Mouse (Mus musculus) brown adipose tissue, adult 24 weeks (tissue): Measurements from ENCODE around the gene Thop1. TPM values are rescaled to one million over a fixed set of nuclear protein-coding genes. Genes with fewer than 3 reads are reported as not detected.

Experiments used
- H3K27ac ChIP-seq: fragments of 200-500 bp; replicated peaks from 2 replicates; pipeline ENCODE4 v1.5.1; 2012; ENCODE audit warnings: low read depth, mild to moderate bottlenecking, low read length
- H3K4me1 ChIP-seq: fragments of 200-500 bp; 2 replicates; pipeline ENCODE4 v1.6.1; 2012; ENCODE audit warnings: low read length, mixed read lengths; ENCODE audit not compliant: control insufficient read depth, insufficient read depth, insufficient read length
- H3K4me3 ChIP-seq: fragments of 200-500 bp; 2 replicates; pipeline ENCODE4 v1.5.1; 2012; ENCODE audit warnings: low read depth, mild to moderate bottlenecking, low read length, moderate library complexity; ENCODE audit not compliant: insufficient read depth
- polyA plus RNA-seq: library from polyadenylated mRNA; stranded (reverse); fragments of >200 nt; gene quantifications from 2 replicates; pipeline ENCODE4 v1.2.4, GENCODE M21; 2012; ENCODE audit not compliant: missing spikeins, insufficient read depth, insufficient read length

The Thop1 gene
- polyA plus RNA-seq, 1 experiment = 11.3 TPM

- no peak overlapping the region for H3K4me3 ChIP-seq
- H3K4me1 ChIP-seq = peaks cover 2% of the 10 kb centered on the region; the same call in 1 of the 2 replicates
- H3K27ac ChIP-seq = no peak overlapping the region
Observed at GRCm38 (mm10) chr10:81073464-81073863, 3.6 kb downstream of the Thop1 start.

DNA sequence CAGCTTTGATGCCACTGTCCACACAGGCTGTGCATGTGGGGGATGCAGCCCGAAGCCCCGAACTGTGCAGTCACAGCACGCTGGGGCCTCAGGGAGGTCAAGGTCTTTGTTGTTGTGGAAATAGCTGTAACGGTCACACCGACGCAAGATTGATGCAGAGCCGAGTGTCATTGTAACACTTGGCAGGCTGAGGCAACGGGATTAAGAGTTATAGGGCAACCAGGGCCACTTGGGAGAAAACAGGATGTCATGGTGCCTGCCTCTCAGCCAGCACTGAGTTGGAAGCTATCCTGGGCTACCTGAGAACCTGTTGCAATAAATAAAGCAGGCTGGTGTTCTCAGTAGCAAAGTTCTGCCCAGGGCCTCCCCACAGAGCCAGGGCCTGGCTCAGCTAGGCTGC lies 5.9 kb downstream of the Thop1 start:
- no peaks in the 10 kb centered on the region; the same call in 1 of the 2 replicates for H3K4me1 ChIP-seq
- no peak overlapping the region for H3K4me3 ChIP-seq
- H3K27ac ChIP-seq = no peak overlapping the region

GRCm38 (mm10) chr10:81076356-81076755 lies 6.5 kb downstream of the Thop1 start:
- H3K4me3 ChIP-seq = no peak overlapping the region
- H3K4me1 ChIP-seq = no peaks in the 10 kb centered on the region
- no peak overlapping the region for H3K27ac ChIP-seq

GRCm38 (mm10) chr10:81077916-81078315 lies 8.1 kb downstream of the Thop1 start:
- H3K27ac ChIP-seq = no peak overlapping the region
- H3K4me1 ChIP-seq = no peaks in the 10 kb centered on the region
- H3K4me3 ChIP-seq = no peak overlapping the region

DNA sequence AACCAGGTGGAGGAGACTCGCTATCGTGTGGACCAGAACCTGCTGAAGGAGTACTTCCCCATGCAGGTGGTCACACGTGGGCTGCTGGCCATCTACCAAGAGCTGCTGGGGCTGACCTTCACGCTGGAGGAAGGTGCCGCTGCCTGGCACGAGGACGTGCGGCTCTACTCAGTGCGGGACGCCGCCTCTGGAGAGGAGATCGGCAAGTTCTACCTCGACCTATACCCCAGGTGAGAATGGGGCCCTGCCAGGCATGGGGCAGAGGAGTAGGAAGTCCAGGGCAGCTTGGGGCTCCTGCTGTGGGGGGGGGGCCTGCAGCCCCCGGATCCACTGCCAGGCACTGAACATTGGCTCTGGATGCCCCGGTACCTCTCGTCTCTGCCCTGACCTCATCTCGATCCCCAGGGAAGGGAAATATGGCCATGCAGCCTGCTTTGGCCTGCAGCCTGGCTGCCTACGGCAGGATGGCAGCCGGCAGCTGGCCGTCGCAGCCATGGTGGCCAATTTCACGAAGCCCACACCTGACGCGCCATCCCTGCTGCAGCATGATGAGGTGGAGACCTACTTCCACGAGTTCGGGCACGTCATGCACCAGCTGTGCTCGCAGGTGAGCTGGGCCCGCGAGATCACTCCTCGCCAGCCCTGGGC lies 10.3 kb downstream of the Thop1 start:
- Histone ChIP-seq H3K4me1 (no peaks in the 10 kb centered on the region), H3K4me3 (no peak overlapping the region), H3K27ac (no peak overlapping the region)

DNA sequence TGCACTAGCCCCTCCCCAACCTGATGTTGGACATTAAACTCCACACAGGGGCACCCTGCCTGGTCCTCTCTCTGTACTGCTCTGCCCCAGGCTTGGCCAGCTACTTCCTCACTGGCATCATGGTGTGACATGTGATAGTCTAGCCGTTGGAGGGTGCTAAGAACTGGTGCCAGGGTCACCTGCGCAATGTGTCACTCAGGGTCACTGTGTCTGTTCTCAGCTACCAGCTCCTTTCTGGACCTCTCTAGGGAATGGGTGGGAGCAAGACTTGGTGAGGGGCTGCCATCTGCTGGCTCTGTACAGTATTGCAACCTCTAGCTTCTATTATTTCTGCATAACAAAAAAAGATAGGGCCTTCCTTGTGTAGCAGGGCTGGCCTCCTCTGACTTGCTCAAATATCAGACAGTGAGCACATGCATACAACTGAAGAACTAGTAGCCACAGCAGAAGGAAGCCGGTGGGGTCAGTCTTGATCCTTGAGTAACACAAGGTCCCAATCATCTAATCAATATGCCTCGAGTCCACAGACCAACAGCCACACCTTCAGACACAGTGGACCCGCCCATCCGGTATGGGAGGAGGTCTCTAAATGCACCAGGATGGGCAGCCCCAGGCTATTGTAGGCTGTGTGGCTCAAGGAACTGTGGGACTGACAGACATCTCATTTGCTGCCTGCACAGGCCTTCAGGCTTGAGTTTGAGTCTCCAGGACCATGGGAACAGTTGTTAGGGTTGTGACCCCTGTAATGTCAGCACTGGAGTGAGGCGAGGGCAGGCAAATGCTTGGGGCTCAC lies 12.5 kb downstream of the Thop1 start:
- no peak overlapping the region for H3K27ac ChIP-seq
- H3K4me1 ChIP-seq = no peaks in the 10 kb centered on the region

GRCm38 (mm10) chr10:81087021-81087420 lies 17.2 kb downstream of the Thop1 start:
- Histone ChIP-seq H3K27ac (no peak overlapping the region), H3K4me1 (no peaks in the 10 kb centered on the region), H3K4me3 (no peak overlapping the region)

More for the DNA sequence above, 12.5 kb downstream of the Thop1 start:
- H3K4me3 ChIP-seq = no peak overlapping the region

- Histone ChIP-seq H3K4me3 (no peak overlapping the region), H3K27ac (no peak overlapping the region), H3K4me1 (no peaks in the 10 kb centered on the region)
Observed at GRCm38 (mm10) chr10:81089216-81089615, 19.4 kb downstream of the Thop1 start.

DNA sequence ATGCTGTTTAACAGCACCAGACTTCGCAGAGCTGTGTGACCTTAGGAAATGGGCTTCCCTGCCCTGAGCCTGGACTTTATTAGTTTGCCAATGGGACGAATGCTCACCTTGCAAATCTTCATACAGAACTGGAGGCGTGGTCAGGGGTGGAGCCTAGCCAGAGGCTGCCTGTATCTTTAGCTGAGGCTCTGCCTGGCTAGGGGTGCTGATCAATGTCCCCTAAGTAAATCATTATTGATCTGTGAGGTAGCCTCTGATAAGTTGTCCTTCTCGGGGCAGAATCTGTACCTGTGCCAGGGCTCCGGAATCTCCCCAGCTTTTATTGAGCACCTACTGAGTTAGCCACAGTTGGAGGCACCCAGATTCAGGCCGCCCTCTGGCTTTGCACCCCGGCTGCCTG lies 20.8 kb downstream of the Thop1 start:
- Histone ChIP-seq H3K27ac (no peak overlapping the region), H3K4me3 (no peak overlapping the region), H3K4me1 (no peaks in the 10 kb centered on the region)

DNA sequence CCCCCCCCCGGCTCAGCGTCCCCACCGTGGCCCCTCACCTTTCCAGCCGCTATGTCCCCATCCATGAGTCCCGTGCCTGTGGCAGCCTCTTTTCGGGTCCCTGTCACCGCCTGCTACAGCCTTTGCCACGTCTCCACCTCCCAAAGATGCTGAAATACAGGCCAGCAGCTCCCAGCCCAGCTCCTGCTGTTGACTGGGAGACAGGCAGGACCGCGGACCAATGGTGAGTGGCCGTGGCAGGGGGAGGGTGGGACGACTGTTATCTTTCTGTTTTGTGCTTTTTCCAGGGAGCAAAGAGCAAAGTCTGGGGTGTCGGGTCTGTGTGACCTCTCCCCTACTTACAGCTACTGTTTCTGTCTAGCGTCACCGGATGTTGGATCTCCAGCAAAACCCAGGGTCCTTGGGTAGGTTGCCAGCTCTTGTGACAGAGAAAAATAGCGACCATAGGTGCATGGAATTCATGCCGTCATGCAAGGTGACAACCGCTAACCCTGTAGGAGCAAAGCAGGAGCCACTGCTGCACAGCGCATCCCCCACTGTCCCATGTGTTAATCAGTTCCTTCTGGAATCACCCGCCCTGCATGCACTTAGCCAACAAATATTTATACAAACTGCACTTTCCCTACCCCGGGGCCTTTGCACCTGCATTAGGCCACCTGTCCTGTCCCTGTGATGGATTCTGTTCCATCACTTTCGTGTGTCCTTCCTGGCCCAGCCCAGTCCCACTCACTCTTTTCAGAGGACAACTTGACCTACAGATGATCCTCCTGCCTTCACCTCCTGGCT lies 22.8 kb downstream of the Thop1 start:
- no peak overlapping the region for H3K4me3 ChIP-seq
- no peaks in the 10 kb centered on the region for H3K4me1 ChIP-seq
- H3K27ac ChIP-seq = no peak overlapping the region

DNA sequence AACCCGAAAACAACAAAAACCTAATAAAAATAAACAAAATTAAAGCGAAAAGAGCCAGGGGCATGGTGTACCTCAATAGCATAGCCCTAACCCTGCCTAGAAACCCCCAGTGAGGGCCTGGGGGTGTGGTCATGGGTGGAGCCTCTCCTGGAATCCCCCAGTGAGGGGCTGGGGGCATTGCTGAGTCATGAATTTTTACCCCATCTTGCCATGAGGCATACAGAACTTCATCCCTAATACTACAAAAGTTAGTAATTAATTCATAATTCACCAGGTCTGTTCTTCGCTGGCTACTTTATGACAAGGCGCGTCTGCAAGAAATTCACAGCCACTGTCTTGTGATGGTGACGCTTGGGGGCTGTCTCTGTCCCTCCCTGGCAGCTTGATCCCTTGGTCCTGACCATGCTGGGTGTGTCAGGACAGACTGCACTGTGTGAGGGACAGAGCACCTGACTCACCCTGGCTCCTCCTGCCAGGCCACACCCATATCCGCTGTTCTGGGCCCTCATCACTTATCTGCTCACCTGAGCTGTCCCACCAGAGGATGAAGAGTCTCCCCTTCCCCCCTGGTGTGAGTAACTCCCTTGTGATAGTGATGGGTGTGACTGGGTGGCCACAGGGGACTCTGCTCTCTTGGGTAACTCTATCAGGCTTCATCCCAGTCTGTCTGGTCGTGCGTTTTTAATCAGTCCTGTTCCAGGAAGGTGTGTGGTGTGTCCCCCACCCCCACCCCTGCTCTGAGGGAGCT lies 25.3 kb downstream of the Thop1 start:
- H3K4me3 ChIP-seq = no peak overlapping the region
- no peaks in the 10 kb centered on the region for H3K4me1 ChIP-seq
- no peak overlapping the region for H3K27ac ChIP-seq

DNA sequence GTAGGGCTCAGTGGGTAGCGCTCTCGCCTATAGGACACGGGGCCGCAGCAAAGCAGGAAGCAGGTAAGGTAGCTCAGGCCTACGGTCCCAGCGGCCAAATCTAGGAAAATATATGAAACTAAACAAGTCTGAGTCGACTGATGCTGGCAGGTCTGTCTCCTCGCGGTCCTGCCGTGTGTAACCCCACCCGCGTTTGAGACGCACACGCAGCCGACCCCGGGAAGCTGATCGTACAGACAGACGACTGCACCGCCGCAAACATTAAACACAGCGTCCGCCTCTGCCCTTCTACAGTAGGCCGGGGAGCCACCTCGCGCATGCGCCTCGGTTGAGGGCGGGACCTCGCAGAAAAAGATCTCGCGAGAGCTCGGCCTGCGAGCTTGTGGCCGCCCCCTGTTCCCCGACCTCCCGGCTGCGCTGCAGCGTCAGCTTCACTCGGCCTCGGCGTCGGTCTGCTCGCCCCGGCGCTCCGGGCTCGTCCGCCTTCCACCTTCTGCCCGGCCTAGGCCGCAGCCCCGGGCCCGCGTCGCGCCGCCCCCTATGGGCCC lies 35.8 kb downstream of the Thop1 start, which contains the start of gene Map2k2:
Gene Map2k2, plus strand, starts transcription at position 351 of the 548 bp plus-strand sequence.
- peak within 1 kb of the TSS; percentile 96 for H3K4me3 ChIP-seq
- peak within 1 kb of the TSS; percentile 93 for H3K27ac ChIP-seq
- H3K4me1 ChIP-seq = peaks cover 12% of the 10 kb centered on the region

DNA sequence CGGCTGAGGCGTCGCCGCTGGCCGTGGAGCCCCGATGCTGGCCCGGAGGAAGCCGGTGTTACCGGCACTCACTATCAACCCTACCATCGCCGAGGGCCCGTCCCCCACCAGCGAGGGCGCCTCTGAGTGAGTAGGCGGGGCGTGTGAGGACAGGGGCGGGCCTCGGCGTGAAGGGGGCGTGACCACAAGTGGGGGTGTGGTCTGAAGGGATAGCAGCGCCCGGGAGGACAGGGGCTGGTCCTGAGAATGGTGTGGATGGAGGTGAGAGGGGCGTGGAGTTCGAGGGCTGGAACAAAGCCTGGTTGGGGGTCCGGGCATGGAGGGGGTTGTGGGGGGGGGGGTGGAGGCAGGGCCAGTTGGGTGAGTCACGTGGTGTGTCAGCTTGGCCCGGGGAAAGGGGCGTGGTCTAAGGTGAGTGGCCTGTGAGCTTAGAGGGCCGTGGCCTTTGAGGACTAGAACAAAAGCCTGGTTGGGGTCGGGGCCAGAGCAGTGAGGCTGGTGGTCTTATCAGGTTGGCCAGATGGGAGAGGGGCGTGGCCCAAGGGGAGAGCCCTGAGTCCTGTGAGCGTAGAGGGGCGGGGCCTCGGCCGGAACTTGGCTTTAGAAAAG lies 36.4 kb downstream of the Thop1 start:
- H3K4me1 ChIP-seq = peaks cover 12% of the 10 kb centered on the region
- peak overlapping the region; percentile 84 for H3K27ac ChIP-seq
- peak overlapping the region; percentile 96 for H3K4me3 ChIP-seq

DNA sequence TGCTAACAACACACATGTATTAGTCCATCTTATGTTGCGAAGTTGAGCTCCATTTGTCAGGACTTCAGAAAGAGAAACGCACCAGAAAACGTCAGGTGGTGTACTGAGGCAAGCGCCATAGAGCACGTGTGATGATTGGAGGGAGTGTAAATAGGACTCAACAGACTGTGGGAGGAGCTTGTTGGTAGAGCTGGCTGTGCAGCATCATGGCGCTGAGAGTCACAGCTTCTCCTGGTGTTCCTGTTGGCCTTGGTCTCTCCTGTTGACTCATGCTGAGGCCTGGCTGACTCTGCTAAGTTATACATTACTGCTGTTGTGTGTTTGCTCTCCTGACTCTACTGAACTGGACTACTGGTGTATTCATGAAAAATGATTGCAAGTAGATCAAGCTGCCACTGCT lies 43.1 kb downstream of the Thop1 start:
- no peaks in the 10 kb centered on the region; the same call in 1 of the 2 replicates for H3K4me1 ChIP-seq
- H3K27ac ChIP-seq = no peak overlapping the region
- no peak overlapping the region for H3K4me3 ChIP-seq
